Mouse (Mus musculus): ENCODE data around the gene Sox5.

GRCm38 (mm10) chr6:144010285-144010684 is 771.5 kb downstream of the Sox5 start:
- no peak for TF ChIP-seq CTCF (IDR thresholded peaks at IDR 0.05; ENCODE audit: borderline replicate concordance, control insufficient read depth, extremely low read depth, insufficient read depth, low read length, poor library complexity)
- no peak for TF ChIP-seq POLR2A (IDR thresholded peaks at IDR 0.05; ENCODE audit: control insufficient read depth, extremely low read depth, insufficient read depth, low read length, poor library complexity)
